Mouse (Mus musculus) monocyte, adult 5-6 weeks (primary cell): ENCODE measurements around the gene Siva1. TPM values are rescaled to one million over a fixed set of nuclear protein-coding genes. Genes with fewer than 3 reads are reported as not detected.
A peak's percentile ranks its signal among the peaks of the same experiment; 100 is the strongest.

ENCODE experiments used
- ATAC-seq: fragments of 153-309, 156-312 bp; replicated peaks from 2 replicates; pipeline ENCODE4 v1.8.0; 2017; ENCODE audit warnings: mild to moderate bottlenecking; ENCODE audit not compliant: low TSS enrichment, insufficient number of reproducible peaks, severe bottlenecking, poor library complexity, low FRiP score
- total RNA-seq: library from RNA; stranded (forward); fragments of 200-1000, 200-491, 200-594 nt; gene quantifications from 3 replicates; pipeline ENCODE4 v1.2.3, GENCODE M21; 2017

Gene Siva1
- total RNA-seq, 1 experiment from 2014 or later, result 154 TPM

- no peak for ATAC-seq
Observed at GRCm38 (mm10) chr12:112620354-112621061, 24.0 kb upstream of the Siva1 start.

- no peak for ATAC-seq
Observed at GRCm38 (mm10) chr12:112621900-112622299, 22.6 kb upstream of the Siva1 start.

GRCm38 (mm10) chr12:112623742-112624141 is 20.7 kb upstream of the Siva1 start:
- 0 out of 2 replicates have a peak, but pooled peaks have one; percentile 20 for ATAC-seq

GRCm38 (mm10) chr12:112625700-112626099 is 18.8 kb upstream of the Siva1 start:
- ATAC-seq, result no peak

GRCm38 (mm10) chr12:112626455-112626854 is 18.0 kb upstream of the Siva1 start:
- no peak for ATAC-seq

- ATAC-seq, result no peak
Observed at GRCm38 (mm10) chr12:112627097-112627881, 17.2 kb upstream of the Siva1 start.

GRCm38 (mm10) chr12:112628197-112628596 is 16.3 kb upstream of the Siva1 start:
- ATAC-seq, result no peak

GRCm38 (mm10) chr12:112628928-112629721 is 15.4 kb upstream of the Siva1 start:
- ATAC-seq, result peak; percentile 68

GRCm38 (mm10) chr12:112630029-112630428 is 14.4 kb upstream of the Siva1 start:
- ATAC-seq, result no peak

- no peak for ATAC-seq
Observed at GRCm38 (mm10) chr12:112630796-112631195, 13.7 kb upstream of the Siva1 start.

GRCm38 (mm10) chr12:112631472-112631871 is 13.0 kb upstream of the Siva1 start:
- no peak for ATAC-seq

- 0 out of 2 replicates have a peak, but pooled peaks have one; percentile 7 for ATAC-seq
Observed at GRCm38 (mm10) chr12:112632084-112632777, 12.2 kb upstream of the Siva1 start.

- ATAC-seq, result peak; percentile 30
Observed at GRCm38 (mm10) chr12:112632907-112633306, 11.6 kb upstream of the Siva1 start.

- ATAC-seq, result no peak
Observed at GRCm38 (mm10) chr12:112633686-112634085, 10.8 kb upstream of the Siva1 start.

GRCm38 (mm10) chr12:112639526-112639925 is 5.0 kb upstream of the Siva1 start:
- ATAC-seq, result no peak

- no peak for ATAC-seq
Observed at GRCm38 (mm10) chr12:112643126-112643525, 1.4 kb upstream of the Siva1 start.

GRCm38 (mm10) chr12:112644855-112645506 is 502 bp downstream of the Siva1 start:
- no peak; the same call in 1 of the 2 replicates for ATAC-seq

GRCm38 (mm10) chr12:112646139-112646538 is 1.7 kb downstream of the Siva1 start:
- ATAC-seq, result no peak
